Mouse (Mus musculus) kidney, embryonic 14.5 days (tissue): Measurements from ENCODE around the gene Ankfn1. TPM values are rescaled to one million over a fixed set of nuclear protein-coding genes. Genes with fewer than 3 reads are reported as not detected.
A peak's percentile ranks its signal among the peaks of the same experiment; 100 is the strongest.

ENCODE experiments used
- ATAC-seq: fragments of 200-750 bp; cut with Nextera tagmentation; 2 replicates; pipeline ENCODE4 v1.8.0; 2017; ENCODE audit warnings: moderate number of reproducible peaks, mild to moderate bottlenecking, moderate TSS enrichment, moderate library complexity; ENCODE audit not compliant: low FRiP score, low TSS enrichment
- H3K27ac ChIP-seq: fragments of 300-500 bp; sonication (generic); 2 replicates; pipeline ENCODE4 v1.5.1; 2014; ENCODE audit warnings: low read depth, mild to moderate bottlenecking, low read length, moderate library complexity, mixed read lengths
- H3K27me3 ChIP-seq: fragments of 300-500 bp; sonication (generic); 2 replicates; pipeline ENCODE4 v1.6.1; 2014; ENCODE audit warnings: mild to moderate bottlenecking, low read length; ENCODE audit not compliant: control insufficient read depth, insufficient read depth
- H3K36me3 ChIP-seq: fragments of 300-500 bp; sonication (generic); 2 replicates; pipeline ENCODE4 v1.6.1; 2014; ENCODE audit warnings: low read length, mixed read lengths; ENCODE audit not compliant: control insufficient read depth, insufficient read depth
- H3K4me1 ChIP-seq: fragments of 300-500 bp; sonication (generic); 2 replicates; pipeline ENCODE4 v1.6.1; 2014; ENCODE audit warnings: low read length, mixed read lengths; ENCODE audit not compliant: control insufficient read depth, insufficient read depth
- H3K4me2 ChIP-seq: fragments of 300-500 bp; sonication (generic); replicated peaks from 2 replicates; pipeline ENCODE4 v1.6.1; 2014; ENCODE audit warnings: low read depth, mild to moderate bottlenecking, low read length
- H3K4me3 ChIP-seq: fragments of 300-500 bp; sonication (generic); 2 replicates; pipeline ENCODE4 v1.5.1; 2014; ENCODE audit warnings: mild to moderate bottlenecking, low read length
- H3K9ac ChIP-seq: fragments of 300-500 bp; sonication (generic); 2 replicates; pipeline ENCODE4 v1.6.1; 2014; ENCODE audit warnings: low read depth, mild to moderate bottlenecking, low read length, moderate library complexity
- H3K9me3 ChIP-seq: fragments of 300-500 bp; sonication (generic); 2 replicates; pipeline ENCODE4 v1.6.1; 2016; ENCODE audit warnings: low read length; ENCODE audit not compliant: control insufficient read depth
- WGBS: fragments of 180-500 bp; shearing (Covaris S2); extraction: QIAGEN DNeasy Blood & Tissue Kit; methylation state at CpG from one replicate; pipeline ENCODE4 v1.1.7; 2014; 5-methylcytosine and 5-hydroxymethylcytosine counted together
- polyA plus RNA-seq: library from polyadenylated mRNA; unstranded; fragments of >200 nt; fragmentation: Nextera tagmentation; extraction: Ambion mirVana; gene quantifications from 2 replicates; pipeline ENCODE4 v1.2.1, GENCODE M21; 2014

The Ankfn1 gene
- polyA plus RNA-seq = not detected in 2 replicates

DNA sequence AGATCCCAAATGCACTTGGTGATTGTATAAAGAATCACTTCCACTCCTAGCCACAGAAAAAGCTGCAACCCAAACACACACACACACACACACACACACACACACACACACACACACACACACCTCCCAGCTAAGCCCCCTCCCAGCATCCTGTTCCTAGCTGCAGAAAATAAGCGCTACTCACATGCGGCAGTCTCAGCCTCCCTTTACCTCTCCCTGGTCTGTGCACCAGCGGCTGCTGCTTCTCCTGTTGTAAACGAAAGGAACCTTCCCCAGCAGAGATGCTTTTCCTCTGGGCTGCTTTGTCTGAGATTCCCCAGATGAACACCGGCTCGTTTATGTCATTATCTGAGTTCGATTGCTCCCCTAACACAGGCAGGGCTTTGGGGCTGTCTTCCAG is at the start of gene Ankfn1:
TSS of gene Ankfn1 (minus strand) at position 223 of the 400 bp plus-strand sequence.
- no peak for ATAC-seq
- Histone ChIP-seq H3K27me3 (no peaks in the 10 kb centered on the region), H3K4me2 (no peak within 1 kb of the TSS), H3K36me3 (no peaks in the 10 kb centered on the region), H3K27ac (no peak within 1 kb of the TSS), H3K4me3 (no peak within 1 kb of the TSS), H3K9ac (no peak within 1 kb of the TSS), H3K9me3 (no peaks in the 10 kb centered on the region), H3K4me1 (no peaks in the 10 kb centered on the region)
- 36% methylated on average over 7 of the region's 7 CpGs for WGBS

DNA sequence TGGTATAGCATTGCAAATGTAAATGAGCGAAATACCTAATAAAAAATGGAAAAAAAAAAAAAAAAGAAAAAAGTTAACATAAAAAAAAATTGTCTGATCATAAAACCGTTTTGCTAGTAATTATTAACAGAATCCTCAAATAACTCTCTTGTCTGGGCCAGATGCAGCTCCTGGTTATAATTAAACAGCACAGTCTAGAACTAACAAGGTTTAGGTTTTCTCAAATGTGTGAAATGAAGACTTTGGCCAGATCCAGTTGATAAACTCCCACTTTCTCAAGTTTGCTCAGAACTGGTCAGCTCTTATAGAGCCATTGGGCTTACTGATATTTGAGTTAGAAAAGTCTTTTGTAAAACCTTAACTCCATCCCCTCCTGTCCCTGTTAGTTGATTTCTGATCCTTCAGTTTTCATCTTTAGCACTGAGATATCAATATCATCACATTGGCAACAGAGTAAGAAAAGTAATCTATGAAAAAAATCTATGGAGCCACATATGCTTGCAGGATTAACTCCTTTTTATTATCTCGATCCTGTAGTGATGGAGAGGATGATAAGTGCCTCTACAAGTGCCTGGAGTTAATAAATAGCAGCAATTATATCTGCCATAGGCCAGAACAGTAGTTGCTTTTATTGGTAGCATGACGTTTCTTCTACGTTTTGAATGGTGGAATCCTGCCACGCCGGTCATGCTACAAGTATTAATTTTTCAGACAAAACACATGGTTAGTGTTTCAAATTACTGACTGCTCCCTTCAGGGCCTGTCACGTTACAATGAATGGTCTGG is 46.4 kb upstream of the Ankfn1 start:
- Histone ChIP-seq H3K36me3 (no peaks in the 10 kb centered on the region), H3K4me3 (no peak overlapping the region), H3K27ac (no peak overlapping the region), H3K9me3 (no peaks in the 10 kb centered on the region), H3K27me3 (no peaks in the 10 kb centered on the region), H3K4me1 (no peaks in the 10 kb centered on the region), H3K9ac (no peak overlapping the region), H3K4me2 (no peak overlapping the region)
- no peak for ATAC-seq
- WGBS = 68% methylated on average over 8 of the region's 8 CpGs

DNA sequence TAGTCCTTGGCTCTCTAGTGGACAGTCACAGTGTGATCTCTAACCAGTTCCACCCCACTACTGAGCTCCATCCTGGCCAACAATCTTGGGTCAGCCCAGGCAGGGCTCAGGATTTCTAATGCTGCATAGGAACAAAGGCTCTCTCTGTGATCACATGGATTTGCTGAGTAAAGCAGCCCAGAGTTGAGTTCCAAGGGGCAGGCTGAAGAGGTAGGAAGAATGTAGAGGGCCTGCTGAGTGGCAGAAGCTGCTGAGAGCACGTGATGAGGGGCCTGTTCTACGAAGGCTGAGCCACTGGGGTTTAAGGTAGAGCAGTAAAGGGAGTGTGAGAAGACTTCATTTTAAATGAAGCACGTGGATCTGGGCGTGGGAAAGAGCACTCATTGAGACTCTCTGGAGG is 41.1 kb upstream of the Ankfn1 start:
- ATAC-seq = no peak; the same call in 1 of the 2 replicates
- 35% methylated on average over 4 of the region's 4 CpGs for WGBS

DNA sequence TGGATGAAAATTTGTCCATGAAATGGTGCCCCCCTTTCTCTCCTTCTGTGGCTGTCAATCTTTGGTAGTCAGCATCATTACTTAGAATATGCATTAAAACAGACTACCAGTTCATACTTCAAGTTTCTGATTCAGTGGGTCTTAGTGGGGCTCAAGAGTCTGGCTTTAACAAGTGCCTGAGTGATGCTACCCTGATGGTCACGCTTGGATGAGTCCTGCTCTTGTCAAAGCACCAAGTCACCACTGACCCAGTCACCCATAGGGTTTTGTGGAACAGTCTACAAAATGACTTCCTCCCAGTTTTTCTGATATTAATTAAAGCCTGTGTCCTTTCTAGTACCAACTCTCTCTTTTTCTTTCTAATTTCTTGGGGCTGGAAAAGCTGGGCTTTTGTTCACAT is 34.0 kb upstream of the Ankfn1 start:
- H3K4me3 ChIP-seq = no peak overlapping the region
- no peaks in the 10 kb centered on the region for H3K4me1 ChIP-seq
- no peaks in the 10 kb centered on the region for H3K9me3 ChIP-seq
- H3K27me3 ChIP-seq = no peaks in the 10 kb centered on the region
- ATAC-seq = no peak
- H3K27ac ChIP-seq = no peak overlapping the region
- H3K4me2 ChIP-seq = no peak overlapping the region
- H3K9ac ChIP-seq = no peak overlapping the region
- H3K36me3 ChIP-seq = no peaks in the 10 kb centered on the region
- WGBS = 55% methylated on average over 1 of the region's 1 CpGs

More for the DNA sequence above, 41.1 kb upstream of the Ankfn1 start:
- H3K4me1 ChIP-seq = no peaks in the 10 kb centered on the region
- no peak overlapping the region for H3K27ac ChIP-seq
- H3K4me2 ChIP-seq = no peak overlapping the region
- no peak overlapping the region for H3K9ac ChIP-seq
- no peaks in the 10 kb centered on the region for H3K36me3 ChIP-seq
- H3K9me3 ChIP-seq = no peaks in the 10 kb centered on the region
- no peak overlapping the region for H3K4me3 ChIP-seq
- no peaks in the 10 kb centered on the region for H3K27me3 ChIP-seq

DNA sequence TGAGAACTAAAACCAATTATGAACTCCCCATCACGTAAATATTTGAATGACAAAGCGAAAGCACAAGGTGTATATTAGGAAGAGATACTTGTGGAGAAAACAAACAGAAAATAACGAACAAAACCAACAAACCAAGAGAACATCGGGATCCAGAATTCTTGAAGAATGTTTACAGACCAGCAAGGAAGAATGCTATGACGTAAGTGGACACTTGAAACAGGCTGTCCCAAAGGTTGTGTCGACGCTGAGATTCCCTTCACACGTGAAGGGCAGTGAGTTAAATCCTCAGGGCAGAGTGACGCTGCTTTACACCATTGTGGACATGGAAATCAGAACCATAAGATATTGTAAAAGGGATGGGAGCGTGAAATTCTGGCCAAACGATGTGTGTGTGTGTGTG is 30.5 kb upstream of the Ankfn1 start:
- H3K4me1 ChIP-seq = 0 out of 2 replicates have a peak, but pooled peaks cover 5% of the 10 kb centered on the region
- WGBS = 79% methylated on average over 11 of the region's 11 CpGs
- no peak overlapping the region for H3K4me3 ChIP-seq
- H3K27ac ChIP-seq = no peak overlapping the region
- no peaks in the 10 kb centered on the region for H3K36me3 ChIP-seq
- ATAC-seq = no peak
- H3K9me3 ChIP-seq = no peaks in the 10 kb centered on the region
- no peak overlapping the region for H3K4me2 ChIP-seq
- no peak overlapping the region for H3K9ac ChIP-seq
- H3K27me3 ChIP-seq = no peaks in the 10 kb centered on the region

DNA sequence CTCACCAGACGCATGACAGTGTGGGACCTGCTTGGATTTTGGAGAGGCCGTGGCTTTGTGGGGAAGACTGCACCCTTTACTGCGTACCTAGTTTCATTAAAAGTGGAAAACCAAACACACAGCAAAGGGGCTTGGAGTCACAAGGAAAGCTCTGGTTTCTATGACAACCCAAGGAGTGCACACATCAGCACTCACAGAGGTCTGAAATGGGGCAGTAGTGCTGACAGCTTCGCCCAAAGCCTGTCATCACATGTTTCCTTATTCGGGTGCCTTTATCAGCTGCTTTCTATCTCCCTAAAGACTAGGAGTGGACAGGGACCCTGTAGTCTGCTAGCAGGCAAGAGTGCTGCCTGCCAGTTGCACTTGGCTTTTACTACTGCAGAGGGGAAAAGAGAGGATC is 27.4 kb upstream of the Ankfn1 start:
- H3K4me3 ChIP-seq = no peak overlapping the region
- ATAC-seq = 0 out of 2 replicates have a peak, but pooled peaks have one; percentile 57
- no peak overlapping the region for H3K9ac ChIP-seq
- H3K4me2 ChIP-seq = no peak overlapping the region
- H3K4me1 ChIP-seq = 0 out of 2 replicates have a peak, but pooled peaks cover 5% of the 10 kb centered on the region
- no peak overlapping the region for H3K27ac ChIP-seq
- no peaks in the 10 kb centered on the region for H3K36me3 ChIP-seq
- WGBS = 32% methylated on average over 5 of the region's 5 CpGs
- H3K9me3 ChIP-seq = no peaks in the 10 kb centered on the region
- H3K27me3 ChIP-seq = no peaks in the 10 kb centered on the region

DNA sequence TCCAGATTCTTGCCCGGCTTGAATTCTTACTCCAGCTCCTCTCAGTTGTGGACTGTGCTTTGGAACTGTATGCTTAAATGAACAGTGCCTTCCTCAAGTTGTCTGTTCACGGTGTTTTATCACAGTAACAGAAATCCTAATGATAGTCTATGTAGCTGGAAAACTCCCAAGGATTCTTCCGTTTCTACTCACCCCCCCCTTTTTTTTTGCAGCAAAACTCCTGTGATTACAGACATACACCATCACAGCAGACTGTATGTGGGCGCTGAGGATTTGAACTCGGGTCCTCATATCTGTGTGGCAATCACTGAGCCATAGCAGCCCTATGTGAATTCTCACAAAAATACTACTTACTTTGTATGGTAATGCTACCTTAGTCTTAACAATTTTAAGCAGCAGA is 26.5 kb upstream of the Ankfn1 start:
- H3K4me2 ChIP-seq = no peak overlapping the region
- H3K4me1 ChIP-seq = 0 out of 2 replicates have a peak, but pooled peaks cover 5% of the 10 kb centered on the region
- ATAC-seq = no peak
- H3K27ac ChIP-seq = no peak overlapping the region
- H3K27me3 ChIP-seq = no peaks in the 10 kb centered on the region
- no peak overlapping the region for H3K9ac ChIP-seq
- no peaks in the 10 kb centered on the region for H3K9me3 ChIP-seq
- no peak overlapping the region for H3K4me3 ChIP-seq
- H3K36me3 ChIP-seq = no peaks in the 10 kb centered on the region
- 69% methylated on average over 5 of the region's 5 CpGs for WGBS

DNA sequence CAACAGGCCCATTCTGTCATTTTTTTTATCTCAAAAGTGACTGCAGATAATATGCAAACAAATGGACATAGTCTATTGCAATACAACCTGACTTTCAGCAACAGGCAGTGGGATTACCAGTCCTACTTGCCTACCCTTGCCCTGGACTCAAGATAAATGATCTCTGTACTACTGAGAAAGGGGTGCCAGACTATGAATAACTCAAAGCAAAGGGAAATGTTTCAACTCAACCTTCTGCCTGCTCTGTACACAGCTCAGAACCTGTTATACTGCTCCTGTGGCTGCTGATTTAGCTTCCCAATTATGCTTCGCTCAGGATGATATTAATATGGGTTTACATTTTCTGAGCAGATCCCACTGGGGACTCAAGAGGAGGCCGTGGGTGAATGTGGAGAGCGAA is 15.3 kb upstream of the Ankfn1 start:
- Histone ChIP-seq H3K4me2 (no peak overlapping the region), H3K36me3 (no peaks in the 10 kb centered on the region), H3K4me1 (no peaks in the 10 kb centered on the region), H3K27ac (no peak overlapping the region), H3K27me3 (no peaks in the 10 kb centered on the region), H3K4me3 (no peak overlapping the region), H3K9me3 (no peaks in the 10 kb centered on the region), H3K9ac (no peak overlapping the region)
- 83% methylated on average over 3 of the region's 3 CpGs for WGBS
- ATAC-seq = no peak

DNA sequence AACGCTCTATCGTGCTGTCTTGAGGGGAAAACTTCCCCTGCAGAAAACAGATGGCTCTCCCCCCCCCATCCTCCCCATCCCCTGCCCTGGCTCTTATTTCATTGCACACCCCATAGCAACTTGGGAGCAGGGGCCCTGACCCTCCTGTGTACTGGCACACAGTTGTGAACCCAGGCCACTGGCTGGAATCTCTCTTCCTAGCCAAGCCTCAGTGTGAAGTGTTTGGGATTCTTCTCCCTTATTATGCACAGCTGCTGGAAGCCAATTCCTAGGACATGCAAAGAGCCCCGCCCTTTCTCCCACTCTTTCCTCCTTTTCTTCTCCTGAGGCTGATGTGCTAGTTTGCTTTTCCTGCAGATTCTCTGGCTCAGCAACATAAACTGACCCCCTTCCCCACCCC is 1.4 kb downstream of the Ankfn1 start:
- no peak overlapping the region for H3K27ac ChIP-seq
- H3K4me3 ChIP-seq = no peak overlapping the region
- no peaks in the 10 kb centered on the region for H3K27me3 ChIP-seq
- 60% methylated on average over 3 of the region's 3 CpGs for WGBS
- no peak for ATAC-seq
- no peaks in the 10 kb centered on the region for H3K9me3 ChIP-seq
- H3K4me1 ChIP-seq = no peaks in the 10 kb centered on the region
- no peak overlapping the region for H3K4me2 ChIP-seq
- no peaks in the 10 kb centered on the region for H3K36me3 ChIP-seq
- no peak overlapping the region for H3K9ac ChIP-seq
